Mouse (Mus musculus) cerebellum, adult 9-11 months (tissue): Measurements from ENCODE around the gene Pnma1.
A peak's percentile ranks its signal among the peaks of the same experiment; 100 is the strongest.

Source experiments
- DNase-seq: peaks from one replicate; pipeline ENCODE4 v3.0.0; 2022

Pnma1 gene

DNA sequence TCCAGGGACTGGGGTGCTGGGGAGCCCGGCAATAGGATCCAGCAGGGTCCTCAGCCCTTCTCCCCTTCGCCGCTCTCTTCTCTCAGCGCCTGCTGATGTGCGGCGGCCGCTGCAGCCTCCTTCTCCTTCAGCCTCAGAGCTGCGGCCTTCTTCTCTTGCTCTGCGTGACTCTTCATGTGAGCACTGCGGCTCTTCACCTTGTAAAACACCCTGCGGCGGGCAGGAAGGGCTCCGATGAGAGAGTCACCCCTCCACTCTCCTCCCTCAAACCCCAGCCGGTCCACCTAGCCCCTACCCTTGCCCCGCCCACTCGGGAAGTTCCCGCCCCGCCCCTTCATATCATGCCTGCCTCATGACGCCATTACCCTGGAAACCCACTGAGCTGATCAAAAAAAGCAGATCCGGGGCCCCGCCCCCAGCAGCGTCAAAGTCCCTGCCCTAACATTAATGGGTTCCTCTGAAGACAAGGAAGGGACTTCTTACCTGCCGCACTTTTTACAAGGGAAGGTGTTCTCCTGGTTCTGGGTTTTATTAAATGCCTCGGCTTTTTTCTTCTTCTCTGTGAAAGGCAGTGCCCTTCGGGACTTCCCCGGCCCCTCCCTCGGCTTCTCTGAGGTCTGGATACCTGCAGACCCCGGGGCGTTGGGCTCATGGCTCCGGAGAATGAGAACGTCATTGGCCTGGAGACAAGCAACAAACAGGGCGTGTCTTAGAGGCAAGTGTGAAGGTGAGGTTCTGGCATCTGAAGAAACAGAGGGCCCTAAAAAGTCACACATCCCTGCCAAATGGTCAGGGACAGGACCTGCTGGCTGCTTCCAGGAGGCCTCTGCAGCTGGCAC is 4.3 kb upstream of the Pnma1 start:
- DNase-seq: peak; percentile 42

DNA sequence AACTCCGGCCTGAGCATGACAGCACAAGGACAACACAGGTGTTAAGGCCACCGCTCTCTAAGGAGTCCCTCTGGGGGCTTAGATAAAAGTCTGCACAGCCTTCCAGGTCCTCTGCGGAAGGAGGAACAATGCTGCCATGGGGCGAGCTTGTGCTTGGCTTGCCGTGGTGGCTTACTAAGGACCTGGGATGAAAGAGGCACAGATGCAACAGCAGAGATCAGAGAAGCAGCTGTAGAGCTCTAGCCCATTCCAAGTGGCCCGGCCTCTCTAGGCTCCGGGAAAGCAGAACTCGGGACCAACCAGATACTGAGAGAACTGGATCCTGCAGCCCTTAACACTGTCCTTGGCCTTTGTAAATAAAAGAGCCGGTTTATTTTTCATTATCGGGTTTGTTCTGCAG is 3.6 kb upstream of the Pnma1 start:
- no peak for DNase-seq

DNA sequence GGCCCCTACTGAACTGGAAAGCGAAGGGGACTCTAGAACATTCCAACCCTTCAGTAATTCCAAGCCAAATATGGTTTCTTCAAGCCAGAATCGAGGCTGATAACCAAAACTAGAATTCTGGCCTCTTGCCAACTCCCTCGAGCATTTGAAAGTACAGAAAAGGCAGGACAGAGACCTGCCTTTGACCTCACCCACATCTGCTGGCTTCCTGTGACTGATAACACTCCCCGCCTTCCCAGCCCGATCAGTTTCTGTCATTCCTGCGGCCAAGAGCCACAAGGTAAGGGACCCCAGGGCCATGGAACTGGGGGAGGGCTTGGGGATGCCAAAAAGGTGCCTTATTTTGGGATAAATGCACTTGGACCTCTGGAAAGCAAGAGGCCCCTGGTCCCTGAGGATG is 2.7 kb upstream of the Pnma1 start:
- DNase-seq: no peak

DNA sequence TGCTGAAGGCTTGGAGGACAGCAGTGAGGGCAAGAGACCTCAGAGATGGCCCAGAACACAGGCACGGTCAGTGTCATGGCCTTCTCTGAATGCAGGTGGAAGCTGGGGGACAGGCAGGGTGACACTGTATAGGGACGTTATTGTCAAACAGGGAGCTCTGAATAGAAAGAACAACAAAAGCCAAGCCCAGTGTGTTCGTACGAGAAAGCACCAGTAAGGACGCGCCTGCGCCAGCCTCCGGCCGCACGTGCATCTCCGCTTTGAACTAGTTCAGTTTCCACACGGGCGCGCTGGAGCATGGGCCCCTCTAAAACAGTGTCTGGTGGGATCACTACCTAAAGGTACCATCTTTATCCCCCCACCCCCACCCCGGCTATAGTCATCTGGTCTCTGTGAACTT is 1.7 kb upstream of the Pnma1 start:
- no peak for DNase-seq

DNA sequence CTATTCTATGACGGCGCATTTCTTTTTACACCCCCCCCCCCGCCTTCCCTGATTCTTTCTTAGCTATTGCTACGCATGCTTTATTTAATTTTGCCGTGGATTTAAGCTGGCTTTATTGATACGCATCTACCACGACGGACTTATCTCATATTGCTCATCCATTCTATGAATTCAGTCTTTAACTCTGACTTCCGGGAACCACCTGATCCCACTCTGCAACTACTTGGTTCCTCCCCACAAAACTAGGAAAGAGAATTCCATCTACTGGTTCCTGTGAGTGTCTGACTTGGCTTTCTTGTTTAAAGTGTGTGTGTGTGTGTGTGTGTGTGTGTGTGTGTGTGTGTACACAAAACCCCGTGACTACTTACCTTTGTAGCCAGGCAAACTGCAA is 328 bp upstream of the Pnma1 start:
- DNase-seq: no peak

DNA sequence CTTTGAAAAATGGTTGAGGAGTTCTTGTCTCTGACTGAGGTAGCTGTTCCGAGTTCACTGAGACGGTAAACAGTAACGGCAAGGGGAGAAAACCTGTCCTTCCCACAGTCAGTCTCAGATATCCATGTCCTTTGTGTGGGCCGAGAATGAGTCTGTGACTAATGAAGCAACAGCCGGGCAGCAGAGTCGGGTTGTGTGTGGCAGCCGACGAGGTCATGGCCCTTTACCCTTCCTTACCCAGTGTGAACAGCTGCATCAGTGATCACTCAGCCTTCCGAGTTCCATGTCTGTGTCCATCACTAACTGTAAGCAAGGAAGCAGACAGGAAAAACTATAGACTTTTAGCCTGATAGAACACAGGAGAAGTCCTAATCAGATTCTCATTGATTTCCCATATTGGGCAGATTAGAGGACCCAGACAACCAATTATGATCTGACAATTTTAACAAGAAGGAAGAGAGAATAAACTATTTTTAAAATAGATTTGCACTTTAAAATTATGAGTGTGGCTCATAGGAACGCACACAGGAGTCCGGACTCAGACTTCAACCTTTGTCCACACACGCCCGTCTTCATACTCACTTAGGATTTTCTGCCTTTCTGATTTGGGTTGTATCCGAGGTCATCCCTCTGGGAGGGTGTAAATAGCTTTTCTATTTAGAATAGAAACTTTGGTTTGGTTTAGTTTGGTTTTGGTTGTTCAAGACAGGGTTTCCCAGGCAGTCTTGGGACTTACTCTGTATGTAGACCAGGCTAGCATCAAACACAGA is 5.8 kb downstream of the Pnma1 start:
- DNase-seq: no peak

DNA sequence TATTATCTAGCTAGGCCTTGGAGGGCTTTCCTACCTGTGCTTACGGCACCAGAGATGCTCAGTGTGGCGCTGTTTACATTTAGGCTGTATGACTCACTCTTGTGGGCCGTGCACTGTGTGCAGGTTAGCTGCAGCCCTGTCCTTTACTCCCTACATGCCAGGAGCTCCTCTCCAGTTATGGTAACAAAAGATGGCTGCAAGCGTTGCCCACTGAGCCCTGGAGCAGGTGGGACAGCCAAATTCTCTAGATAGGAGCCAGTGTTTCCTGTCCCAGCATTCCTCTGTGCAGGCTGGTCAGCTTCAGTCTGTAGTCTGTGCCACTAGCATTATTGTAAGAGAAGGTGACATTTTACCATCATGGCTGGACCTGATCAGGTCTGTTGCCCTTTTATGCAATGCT is 7.0 kb downstream of the Pnma1 start:
- no peak for DNase-seq

DNA sequence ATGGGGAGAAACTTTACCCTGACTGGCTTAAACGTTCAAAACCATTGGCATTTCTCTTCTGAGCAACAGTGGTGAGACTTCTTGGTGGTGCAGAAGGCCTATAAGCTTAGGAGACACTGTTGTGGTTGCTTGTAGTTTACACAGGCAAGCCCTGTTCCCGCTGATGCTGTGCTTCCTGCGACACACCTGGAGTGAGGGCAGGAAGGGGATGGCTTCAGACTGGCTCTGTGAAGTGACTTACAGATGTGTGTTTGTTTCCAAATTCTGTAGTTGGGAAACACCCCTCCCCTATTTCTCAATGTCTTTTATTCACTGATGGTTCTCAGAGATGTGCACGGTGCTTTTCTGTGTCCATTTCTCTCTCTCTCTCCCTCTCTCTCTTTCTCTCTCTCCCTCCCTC is 8.2 kb downstream of the Pnma1 start:
- DNase-seq: no peak

DNA sequence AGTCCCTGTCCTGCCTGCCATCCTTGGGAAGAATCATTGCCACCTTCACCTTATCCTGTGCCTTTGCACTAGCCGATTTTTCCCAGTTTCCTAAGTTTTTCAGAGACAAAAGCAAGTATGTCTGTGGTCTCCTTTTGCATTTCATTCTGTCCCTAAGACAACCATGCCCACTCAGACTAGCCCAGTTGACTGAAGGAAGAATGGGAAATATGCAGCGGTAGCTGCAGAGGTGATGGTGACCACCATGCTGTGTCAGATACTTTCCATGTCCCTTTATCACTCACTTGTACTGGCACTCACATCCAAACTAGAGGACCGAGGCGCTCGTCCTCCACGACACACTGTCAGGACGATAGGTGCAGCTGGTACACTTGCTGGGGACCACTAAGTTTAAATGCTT is 11.2 kb downstream of the Pnma1 start:
- DNase-seq: no peak

DNA sequence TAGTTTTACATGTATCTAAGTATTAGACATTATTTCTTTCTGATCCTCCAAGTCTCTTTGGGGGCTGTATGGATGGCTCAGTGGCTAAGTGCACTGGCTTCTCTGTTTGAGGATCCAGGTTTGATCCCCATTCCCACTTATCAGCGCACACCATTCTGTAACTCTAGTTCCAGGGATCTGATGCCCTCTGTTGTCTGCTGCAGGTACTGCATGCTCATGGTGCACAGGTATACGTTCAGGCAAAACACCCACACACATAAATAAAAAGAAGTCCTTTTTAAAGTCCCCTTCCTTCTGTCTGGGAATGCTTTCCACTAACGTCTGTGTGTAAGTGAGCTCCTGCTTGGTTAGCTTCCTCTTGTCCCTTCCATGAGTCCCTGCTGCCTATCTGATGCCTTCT is 16.0 kb downstream of the Pnma1 start:
- DNase-seq: no peak

DNA sequence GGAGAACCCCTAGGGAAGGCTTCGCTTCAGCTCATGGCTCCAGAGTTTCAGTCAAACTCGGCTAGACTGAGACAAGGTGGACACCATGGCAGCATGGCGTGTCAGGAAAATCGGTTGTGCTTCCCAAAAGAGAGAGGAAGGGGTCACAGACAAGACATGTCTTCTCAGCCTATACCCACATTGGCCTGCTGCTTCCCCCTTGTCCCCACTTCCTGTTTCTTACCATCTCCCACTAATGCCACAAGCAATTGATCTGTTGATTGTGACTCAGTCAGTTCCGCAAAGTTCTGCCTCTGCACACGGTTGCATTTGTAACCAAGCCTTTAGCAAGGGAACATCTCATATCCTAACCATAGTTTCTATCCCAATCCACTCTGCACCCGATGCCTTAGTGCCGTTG is 18.4 kb downstream of the Pnma1 start:
- no peak for DNase-seq

DNA sequence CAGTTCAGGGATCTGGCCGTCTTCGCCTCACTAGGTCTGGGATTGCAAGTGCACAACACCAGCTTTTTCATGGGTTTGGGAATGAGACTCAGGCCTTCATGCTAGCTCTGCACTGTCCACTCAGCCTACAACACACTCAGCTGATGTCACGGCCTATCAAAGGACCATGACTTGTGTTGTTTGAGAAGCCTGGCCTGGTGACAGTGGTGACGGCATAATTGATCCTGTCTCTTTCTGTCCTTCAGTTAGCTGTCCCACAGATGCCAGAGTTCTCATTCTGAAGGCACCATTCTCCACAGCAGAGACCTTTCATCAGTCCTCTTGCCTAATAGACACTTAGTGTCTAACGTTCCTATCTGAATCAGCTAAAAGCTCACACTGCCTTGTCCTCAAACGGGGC is 19.7 kb downstream of the Pnma1 start:
- DNase-seq: no peak

DNA sequence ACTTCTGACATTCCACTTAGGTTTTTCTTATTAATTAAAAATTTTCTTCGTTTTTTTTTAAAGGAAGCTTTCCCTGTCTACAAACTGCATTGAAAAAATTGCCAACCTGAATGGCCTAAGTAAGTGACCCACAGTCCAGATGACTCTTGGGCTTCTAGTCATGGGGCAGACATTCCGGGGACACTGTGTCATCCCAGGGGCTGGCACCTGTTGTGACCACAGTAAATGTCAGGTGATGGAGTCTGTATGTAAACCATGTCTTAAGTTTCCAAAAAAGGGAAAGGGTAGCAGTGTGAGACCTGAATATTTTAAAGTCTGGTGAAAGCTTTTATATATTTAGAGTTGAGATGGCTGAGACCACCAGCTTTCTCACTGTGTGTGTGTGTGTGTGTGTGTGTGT is 21.4 kb downstream of the Pnma1 start:
- DNase-seq: no peak

DNA sequence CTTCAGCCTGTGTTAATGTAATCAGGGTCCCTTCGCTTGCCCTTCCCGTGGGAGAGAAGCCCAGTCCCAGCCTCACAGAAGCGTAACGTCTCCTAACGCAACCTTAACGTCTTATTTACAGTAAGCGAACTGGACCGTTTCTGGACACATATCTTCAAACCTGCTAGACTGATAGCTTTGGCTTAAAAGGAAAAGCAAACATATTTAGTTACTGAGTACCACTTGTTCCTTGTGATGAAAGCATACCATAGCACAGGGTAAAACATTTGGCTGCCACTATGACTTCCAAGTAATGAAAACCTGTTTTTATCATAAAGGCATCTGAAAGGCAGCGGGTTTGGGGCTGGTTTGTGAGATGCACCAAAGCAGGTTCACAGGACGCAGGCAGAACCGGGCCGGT is 22.4 kb downstream of the Pnma1 start:
- DNase-seq: no peak

DNA sequence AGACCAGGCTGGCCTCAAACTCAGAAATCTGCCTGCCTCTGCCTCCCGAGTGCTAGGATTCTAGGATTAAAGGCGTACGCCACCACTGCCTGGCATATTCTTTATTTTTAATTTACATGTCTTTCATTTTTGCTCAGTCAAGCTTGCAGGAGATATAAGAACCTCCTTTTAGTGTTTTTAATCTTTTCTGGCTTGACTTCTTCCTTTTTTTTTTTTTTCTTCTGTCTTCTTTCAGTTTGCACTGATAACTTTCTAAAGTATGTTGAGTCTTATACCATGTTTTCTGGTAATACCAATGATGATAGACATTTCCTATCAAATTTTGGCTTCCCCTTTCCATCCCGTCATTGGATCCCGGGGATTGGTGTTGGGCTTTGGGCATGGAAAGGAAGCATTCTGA is 28.7 kb downstream of the Pnma1 start:
- no peak for DNase-seq

DNA sequence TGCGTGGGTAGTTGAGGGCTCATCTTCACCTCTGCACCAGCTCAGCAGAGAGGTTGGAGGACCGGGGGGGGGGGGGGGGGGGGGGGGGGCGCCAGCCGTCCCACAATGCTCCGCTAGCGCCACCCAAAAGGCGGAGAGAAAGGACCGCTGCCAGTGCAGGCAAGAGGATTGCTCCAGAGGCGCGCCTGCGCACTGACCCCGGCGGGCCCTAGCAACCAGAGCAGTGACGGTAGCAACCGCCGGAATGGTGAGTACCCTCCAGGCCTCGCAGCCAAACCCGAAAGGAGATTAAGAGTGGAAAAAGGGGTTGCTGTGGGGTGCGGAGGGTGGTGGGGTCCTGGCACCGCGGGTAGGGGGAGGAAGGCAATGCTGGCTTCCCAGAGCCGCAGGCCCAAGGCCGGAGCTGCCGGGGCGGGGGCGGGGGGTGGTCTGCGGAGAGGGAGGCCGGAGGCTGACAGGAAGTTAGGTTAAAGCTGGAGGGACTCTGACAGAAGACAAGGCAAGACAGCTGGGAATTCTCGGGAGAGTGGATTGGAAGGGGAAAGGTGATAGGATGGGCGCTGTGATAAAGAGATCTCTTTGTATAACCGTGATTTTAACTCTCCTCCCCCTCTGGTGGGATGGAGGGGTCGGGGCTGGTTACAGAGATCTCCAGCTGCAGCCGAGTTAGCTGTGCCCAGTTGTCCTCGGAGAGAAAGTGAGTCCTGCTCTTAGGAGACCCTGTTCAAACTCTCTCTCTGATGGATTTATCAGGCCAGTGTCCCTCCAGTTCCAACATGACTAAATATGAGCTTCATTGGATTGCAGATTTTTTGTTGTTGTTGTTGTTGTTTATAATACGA is 33.9 kb downstream of the Pnma1 start, which contains the start of gene Dnal1:
Gene Dnal1, plus strand, starts transcription at position 214 of the 842 bp plus-strand sequence.
- peak; percentile 88 for DNase-seq

DNA sequence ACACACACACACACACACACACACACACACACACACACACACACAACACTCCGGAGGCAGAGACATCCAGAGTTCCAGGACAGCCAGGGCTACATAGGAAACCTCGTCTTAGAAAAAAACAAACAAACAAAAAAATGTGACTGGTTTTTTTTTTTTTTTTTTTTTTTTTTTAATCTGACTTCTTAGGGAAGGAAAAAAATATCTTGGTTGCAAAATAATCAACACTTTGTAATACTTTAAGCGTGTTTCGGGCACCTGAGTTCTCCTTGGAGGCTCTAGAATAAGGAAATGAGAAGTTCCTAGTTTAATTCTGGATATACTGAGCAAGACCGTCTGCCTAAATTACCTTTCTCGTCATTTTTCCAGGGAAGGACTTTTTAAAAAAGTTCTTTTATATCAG is 34.6 kb downstream of the Pnma1 start:
- DNase-seq: no peak

DNA sequence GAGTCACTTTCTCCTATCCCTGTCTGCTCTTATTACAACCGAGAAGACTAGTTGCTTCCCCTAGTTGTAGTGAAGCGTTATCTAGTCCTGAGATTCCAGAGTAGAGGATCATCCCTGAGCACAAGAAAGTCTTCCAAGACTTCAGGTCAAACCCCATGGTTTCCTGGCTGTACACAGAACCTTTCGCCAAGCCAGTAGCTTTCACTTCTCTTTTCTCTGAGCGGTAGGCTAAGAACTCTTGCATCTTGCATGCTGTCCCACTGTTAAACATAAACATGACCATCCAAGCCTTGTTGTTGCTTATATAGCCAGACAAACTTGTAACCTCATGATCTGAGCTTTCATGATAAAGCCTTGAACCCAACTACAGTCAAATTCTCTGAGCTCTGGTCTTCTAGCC is 37.5 kb downstream of the Pnma1 start:
- no peak for DNase-seq

DNA sequence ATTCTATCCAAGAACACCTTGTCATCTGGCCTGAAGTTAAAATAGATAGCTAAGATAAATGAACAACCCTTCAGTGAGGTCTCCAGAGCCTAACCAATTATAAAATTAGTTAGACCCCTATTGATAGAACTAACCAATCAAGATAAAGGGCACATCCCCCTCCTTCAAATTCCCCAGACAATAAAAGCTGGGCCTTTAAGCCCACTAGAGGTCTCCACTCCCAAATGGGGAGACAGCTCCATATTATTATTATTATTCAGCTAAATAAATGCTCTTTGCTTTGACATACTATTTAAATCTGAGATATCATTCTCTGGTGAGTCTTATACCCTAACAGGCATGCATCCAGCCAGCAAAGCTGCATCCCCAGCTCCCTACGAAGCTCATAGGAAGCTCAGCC is 38.4 kb downstream of the Pnma1 start:
- DNase-seq: no peak

DNA sequence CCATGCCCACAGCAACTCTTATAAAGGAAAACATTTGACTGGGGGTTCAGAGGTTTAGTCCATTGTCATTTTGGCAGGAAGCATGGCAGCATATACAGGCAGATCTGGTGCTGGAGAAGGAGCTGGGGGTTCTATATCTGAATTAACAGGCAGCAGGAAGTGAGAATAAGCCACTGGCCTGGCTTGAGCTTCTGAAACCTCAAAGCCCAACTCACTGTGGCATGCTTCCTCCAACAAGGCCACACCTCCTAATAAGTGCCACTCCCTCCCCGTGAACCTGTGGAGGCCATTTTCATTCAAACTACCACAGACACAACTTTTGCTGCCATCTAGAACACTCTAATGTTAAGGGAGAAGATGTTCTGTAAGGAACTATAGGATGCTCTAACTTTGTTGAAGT is 40.6 kb downstream of the Pnma1 start:
- DNase-seq: no peak

DNA sequence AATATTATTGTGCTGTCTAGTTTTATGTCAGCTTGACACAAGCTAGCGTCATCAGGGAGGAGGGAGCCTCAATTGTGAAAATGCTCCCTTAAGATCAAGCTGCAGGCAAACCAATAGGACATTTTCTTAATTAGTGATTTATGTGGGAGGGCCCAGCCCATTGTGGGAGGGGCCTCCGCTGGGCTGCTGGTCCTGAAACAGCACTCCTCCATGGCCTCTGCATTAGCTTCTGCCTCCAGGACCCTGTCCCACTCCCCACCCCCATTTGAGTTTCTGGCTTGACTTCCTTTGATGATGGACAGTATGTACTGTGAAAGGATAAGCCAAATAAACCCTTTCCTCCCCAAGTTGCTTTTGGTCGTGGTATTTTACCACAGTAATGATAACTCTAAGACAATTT is 41.3 kb downstream of the Pnma1 start:
- no peak for DNase-seq

DNA sequence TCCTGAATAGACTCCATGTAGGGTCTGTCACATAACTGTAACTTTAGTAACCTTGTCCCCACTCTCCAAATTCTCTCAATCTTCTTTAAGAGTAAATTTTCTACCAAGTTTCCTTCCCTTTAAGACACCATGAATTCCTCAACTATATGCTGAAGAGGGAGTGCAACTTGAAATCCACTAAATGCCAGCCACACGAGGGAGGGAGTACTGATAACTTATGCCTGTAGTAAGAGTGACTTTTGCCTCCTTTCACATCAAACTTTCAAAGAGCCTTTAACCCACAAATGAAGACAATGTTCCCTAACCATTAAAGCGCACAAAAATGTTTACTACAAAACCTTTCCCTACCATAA is 46.8 kb downstream of the Pnma1 start:
- no peak for DNase-seq

DNA sequence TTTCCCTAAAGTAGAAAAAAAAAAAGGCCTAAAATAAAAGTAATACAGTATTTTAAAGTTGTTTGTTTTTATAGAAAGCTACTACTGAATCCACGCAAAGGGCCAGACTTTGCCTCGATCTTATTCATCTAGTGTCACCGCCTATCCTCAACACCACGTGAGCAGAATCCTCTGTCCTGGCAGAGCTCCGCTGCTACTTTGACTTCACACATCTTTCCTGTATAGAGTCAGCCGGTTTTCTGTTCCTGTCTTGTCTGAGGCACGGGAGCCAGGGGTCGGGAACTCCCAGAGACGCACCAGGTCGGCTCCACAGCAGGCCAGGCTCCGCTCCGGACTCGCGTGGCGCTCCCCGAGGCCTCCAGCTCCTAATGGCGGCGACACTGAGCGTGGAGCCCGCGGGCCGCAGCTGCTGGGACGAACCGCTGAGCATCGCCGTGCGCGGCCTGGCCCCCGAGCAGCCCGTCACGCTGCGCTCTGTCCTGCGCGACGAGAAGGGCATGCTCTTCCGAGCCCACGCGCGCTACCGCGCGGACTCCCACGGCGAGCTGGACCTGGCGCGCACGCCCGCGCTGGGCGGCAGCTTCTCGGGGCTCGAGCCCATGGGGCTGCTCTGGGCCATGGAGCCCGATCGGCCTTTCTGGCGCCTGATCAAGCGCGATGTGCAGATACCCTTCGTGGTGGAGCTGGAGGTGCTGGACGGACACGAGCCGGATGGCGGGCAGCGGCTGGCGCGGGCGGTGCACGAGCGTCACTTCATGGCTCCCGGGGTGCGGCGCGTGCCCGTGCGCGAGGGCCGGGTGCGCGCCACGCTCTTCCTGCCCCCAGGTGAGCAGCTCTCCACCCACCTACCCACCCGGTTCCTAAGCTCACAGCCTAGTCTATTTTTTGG is 47.4 kb downstream of the Pnma1 start, which contains the start of gene Acot6:
Gene Acot6, plus strand, starts transcription at position 51 of the 889 bp plus-strand sequence.
- peak; percentile 44 for DNase-seq
